Comparison of ENCODE assay signal across 25 mouse cellular contexts in the genomic region with DNA sequence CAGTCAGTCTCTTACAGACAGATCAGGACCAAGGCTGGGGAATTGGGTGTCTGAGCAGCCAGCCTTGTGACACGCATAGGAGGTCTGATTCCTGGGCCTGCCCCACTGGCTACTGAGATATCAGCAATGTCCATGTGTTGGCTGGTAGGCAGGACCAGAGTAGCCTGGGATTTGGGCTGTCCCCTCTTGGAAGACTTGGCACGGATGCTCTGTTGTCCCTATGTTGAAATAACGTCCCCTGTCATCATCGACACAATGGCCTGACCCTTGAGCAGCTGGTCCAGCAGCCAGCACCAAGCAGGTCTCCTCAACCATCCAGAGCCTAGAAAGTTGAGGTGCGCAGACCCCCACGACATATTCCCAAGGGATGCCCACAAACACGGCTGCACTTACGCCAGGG.
"Had no signal": no experiment of that assay in that cellular context is flagged by ENCODE, and none has a peak within 500 bp of the region (broad histone marks: within the 10 kb centered on the region; RNA-seq: fewer than 3 reads in every experiment).

No protein-coding gene starts in this region.

- H3K4me1 ChIP-seq: intestine, embryonic 15.5 days; kidney, embryonic 15.5 days had no signal

- H3K4me3 ChIP-seq: heart, embryonic 12.5 days; heart, embryonic 13.5 days; heart, embryonic 15.5 days; hindbrain, embryonic 10.5 days; hindbrain, embryonic 12.5 days; hindbrain, embryonic 13.5 days; hindbrain, embryonic 15.5 days; intestine, embryonic 15.5 days; kidney, embryonic 15.5 days; layer of hippocampus, adult 2 months; left cerebral cortex, adult 2 months had no signal

- H3K27me3 ChIP-seq: heart, embryonic 12.5 days; heart, embryonic 13.5 days; heart, embryonic 15.5 days; hindbrain, embryonic 12.5 days; hindbrain, embryonic 13.5 days; hindbrain, embryonic 15.5 days; kidney, embryonic 15.5 days had no signal

- H3K36me3 ChIP-seq: heart, embryonic 15.5 days; hindbrain, embryonic 12.5 days; hindbrain, embryonic 13.5 days; hindbrain, embryonic 15.5 days; intestine, embryonic 15.5 days had no signal

- H3K27ac ChIP-seq: heart, embryonic 13.5 days; heart, embryonic 15.5 days; hindbrain, embryonic 10.5 days; hindbrain, embryonic 12.5 days; hindbrain, embryonic 13.5 days; hindbrain, embryonic 14.5 days; hindbrain, embryonic 15.5 days; hindbrain, postnatal 0 days; intestine, embryonic 15.5 days; kidney, embryonic 15.5 days; kidney, postnatal 0 days; layer of hippocampus, adult 2 months; left cerebral cortex, adult 2 months had no signal

- DNase-seq: heart, postnatal 10 days; heart, postnatal 14 days; heart, postnatal 36 days; kidney, adult 11 months; kidney, adult 18-20 months; kidney, postnatal 10 days; kidney, postnatal 14 days; kidney, postnatal 25 days; kidney, postnatal 4 days; layer of hippocampus, adult 9-11 months; layer of hippocampus, postnatal 36 days had no signal

- H3K9me3 ChIP-seq: heart, embryonic 13.5 days; heart, embryonic 15.5 days; hindbrain, embryonic 10.5 days; hindbrain, embryonic 12.5 days; hindbrain, embryonic 13.5 days; hindbrain, embryonic 15.5 days; intestine, embryonic 15.5 days; kidney, embryonic 15.5 days had no signal

- H3K9ac ChIP-seq: heart, embryonic 12.5 days; heart, embryonic 13.5 days; heart, embryonic 15.5 days; hindbrain, embryonic 12.5 days; hindbrain, embryonic 13.5 days; hindbrain, embryonic 14.5 days; hindbrain, embryonic 15.5 days; intestine, embryonic 15.5 days; kidney, embryonic 15.5 days had no signal
